Mouse (Mus musculus) macrophage (primary cell): ENCODE measurements around the gene Med9. TPM values are rescaled to one million over a fixed set of nuclear protein-coding genes. Genes with fewer than 3 reads are reported as not detected.

Experiments
- H3K27ac ChIP-seq: fragments of 350-480 bp; formaldehyde crosslinking; 2 replicates; pipeline ENCODE4 v1.9.0; 2021
- H3K36me3 ChIP-seq: fragments of 350-480 bp; formaldehyde crosslinking; 2 replicates; pipeline ENCODE4 v1.9.0; 2021; ENCODE audit errors: inconsistent target
- H3K4me3 ChIP-seq: fragments of 350-480 bp; formaldehyde crosslinking; 2 replicates; pipeline ENCODE4 v1.9.0; 2021; ENCODE audit errors: inconsistent target
- H3K79me2 ChIP-seq: fragments of 350-480 bp; formaldehyde crosslinking; 2 replicates; pipeline ENCODE4 v1.9.0; 2021; ENCODE audit errors: inconsistent target
- WGBS: methylation state at CpG from one replicate; pipeline ENCODE4 v1.1.7; 2026; ENCODE audit warnings: inconsistent platforms; ENCODE audit not compliant: missing documents; 5-methylcytosine and 5-hydroxymethylcytosine counted together
- polyA plus RNA-seq: library from polyadenylated mRNA; stranded (reverse); fragments of 250-400 nt; gene quantifications from 3 replicates; pipeline ENCODE4 v1.2.4, GENCODE M21; 2018; ENCODE audit warnings: inconsistent platforms

Med9 gene
- polyA plus RNA-seq, 1 experiment from 2014 or later: 9.6 TPM

DNA sequence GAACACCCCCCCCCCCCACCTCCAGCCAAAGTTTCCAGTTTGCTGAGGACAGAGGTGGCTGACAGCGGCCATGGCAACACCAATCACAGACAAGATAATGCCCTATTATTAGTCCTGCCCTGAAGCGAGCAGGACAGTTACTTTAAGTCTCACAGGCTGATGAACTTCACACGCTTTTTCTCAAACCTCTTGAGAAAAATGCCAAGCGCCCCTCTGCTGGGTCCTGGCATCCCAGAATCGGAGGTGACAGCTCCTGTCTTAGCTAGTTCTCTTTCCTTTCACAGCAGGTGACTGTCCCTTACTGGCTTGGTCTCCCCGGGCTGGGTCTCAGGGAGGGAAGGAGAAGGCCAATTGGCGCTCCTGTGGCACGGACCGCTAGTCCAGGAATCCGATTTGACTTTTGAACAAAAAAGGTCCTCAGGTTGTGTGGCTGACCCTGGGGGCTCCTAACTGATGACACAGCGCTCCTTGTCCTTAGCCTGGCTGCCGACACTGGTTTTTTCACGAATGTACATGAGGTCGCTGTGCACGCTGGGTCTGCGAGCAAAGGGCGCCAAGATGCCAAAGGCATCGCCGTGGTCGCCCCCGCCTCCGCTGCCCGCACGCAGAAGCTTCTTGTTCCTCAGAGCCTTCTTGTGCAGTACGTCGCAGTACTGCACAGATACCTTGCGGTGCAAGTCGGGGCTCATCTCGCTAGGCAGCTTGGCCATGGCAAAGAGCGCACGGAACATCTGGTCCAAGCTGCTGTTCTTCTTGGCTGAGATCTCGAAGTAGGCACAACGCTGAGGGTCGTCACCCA is 15.6 kb downstream of the Med9 start:
- H3K4me3 ChIP-seq: no peak overlapping the region
- H3K27ac ChIP-seq: no peak overlapping the region
- peaks cover 18% of the 10 kb centered on the region; the same call in 1 of the 2 replicates for H3K36me3 ChIP-seq
- no peaks in the 10 kb centered on the region; the same call in 1 of the 2 replicates for H3K79me2 ChIP-seq
- WGBS: 27% methylated on average over 34 of the region's 34 CpGs

DNA sequence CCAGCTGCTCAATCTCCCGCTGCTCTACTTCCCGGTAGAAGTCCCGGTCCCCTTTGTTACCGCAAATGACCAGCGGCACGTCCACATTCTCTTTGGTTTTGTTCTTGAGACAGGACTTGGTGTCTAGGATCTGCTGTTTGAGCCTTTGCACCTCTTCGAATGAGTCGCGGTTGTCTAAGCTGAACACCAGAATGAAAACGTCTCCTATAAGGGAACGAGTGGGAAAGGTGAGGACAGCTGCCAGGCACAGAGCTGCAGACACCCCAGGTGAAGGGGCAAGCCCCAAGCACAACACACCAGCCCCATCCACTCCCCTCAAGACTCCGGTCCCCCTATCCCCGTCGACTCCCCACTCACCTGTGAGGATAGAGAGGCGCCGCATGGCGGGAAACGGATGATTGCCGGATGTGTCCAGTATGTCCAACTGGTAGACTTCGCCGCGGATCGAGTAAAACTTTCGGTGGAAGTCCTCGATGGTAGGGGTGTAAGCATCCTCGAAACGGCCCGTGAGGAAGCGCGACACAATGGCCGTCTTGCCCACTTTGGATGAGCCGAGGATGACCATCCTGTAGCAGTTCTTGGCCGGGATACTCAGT is 16.3 kb downstream of the Med9 start:
- 2% methylated on average over 33 of the region's 33 CpGs for WGBS
- H3K79me2 ChIP-seq: no peaks in the 10 kb centered on the region
- H3K27ac ChIP-seq: no peak overlapping the region
- peak overlapping the region; percentile 30 for H3K4me3 ChIP-seq
- H3K36me3 ChIP-seq: peaks cover 18% of the 10 kb centered on the region; the same call in 1 of the 2 replicates

DNA sequence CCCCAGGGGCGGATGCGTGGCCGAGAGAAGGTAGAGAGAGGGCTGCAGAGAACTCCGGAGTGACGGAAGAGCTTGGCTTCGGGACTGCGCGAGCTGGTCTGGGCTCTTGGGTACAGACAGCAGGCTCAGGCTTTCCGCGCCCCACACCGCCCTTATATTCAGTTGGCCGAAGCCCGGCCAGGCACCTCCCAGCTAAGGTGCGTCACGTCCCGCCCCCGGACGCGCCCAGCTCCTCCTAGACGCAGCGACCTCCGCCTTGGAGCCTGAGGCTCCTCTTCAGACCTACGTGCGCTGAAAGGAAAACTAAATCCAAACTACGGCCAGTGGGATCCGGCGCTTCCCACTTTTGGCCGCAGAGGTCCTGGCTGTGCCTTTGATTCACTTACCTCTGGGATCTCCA is 16.8 kb downstream of the Med9 start, which contains the start of gene Rasd1:
Gene Rasd1 (minus strand): TSS at position 127 of the 400 bp plus-strand sequence.
- H3K27ac ChIP-seq: no peak within 1 kb of the TSS
- H3K36me3 ChIP-seq: peaks cover 18% of the 10 kb centered on the region; the same call in 1 of the 2 replicates
- H3K79me2 ChIP-seq: no peaks in the 10 kb centered on the region
- peak within 1 kb of the TSS; percentile 30 for H3K4me3 ChIP-seq
- WGBS: 1% methylated on average over 28 of the region's 28 CpGs

DNA sequence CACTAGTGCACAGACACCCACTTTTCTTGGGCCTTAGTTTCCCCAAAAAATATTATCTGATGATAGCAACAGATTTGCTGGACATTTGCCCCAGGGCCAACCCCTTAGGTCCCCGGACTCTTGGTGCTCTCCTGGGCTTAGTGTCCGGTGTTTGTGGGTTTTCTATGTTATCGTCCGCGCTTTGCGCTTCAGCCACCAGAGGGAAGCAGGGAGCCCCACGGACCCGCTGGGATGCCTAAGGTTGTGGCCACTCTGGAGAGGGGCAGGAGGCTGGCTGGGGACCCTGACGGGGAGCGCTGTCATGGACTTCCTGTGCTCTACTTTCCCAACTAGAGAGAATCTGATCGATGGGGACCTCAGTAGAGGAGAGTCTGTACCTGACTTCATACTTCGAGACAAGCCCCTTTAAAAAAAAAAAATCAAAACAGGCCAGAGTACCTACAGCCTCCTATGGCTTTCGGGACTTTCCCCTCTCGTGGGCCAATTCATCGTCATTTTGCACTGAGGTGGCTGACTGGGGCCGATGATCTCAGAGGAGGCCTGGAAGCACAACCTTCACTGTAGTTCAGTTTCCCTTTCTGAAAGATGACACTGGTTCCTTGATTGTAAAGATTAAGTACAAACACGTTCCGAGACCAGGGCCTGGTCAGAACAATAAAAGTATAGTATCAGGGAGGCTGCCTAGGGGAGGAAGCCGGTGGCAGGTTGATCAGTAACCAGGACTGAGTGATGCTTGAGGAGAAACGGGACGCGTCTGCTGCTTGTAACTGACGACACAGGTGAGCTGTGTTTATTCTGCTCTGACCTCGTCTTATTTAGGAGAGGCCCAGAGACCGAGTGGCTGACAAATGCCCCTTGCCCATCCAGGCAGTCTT is 17.5 kb downstream of the Med9 start:
- Histone ChIP-seq H3K36me3 (peaks cover 16% of the 10 kb centered on the region; the same call in 1 of the 2 replicates), H3K4me3 (peak overlapping the region; percentile 30), H3K79me2 (no peaks in the 10 kb centered on the region), H3K27ac (no peak overlapping the region)
- 29% methylated on average over 25 of the region's 25 CpGs for WGBS

DNA sequence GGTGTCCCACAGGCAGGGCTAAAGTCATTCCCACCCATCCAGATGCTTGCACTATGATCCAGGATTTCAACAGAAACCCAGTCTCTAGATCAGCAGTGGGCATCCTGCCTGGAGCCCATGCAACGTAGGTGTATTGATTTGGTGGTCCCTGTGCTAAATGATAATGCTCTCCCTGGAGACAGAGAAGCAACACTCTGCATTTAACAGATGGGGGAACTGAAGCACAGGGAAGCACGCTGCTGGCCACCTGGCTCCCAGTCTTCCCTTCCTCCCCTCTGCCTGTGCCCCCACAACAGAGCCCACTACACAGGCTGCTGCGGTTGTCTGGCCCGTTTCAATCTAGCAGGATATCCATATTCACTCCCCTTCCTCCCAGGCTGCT is 18.1 kb downstream of the Med9 start:
- WGBS: 45% methylated on average over 4 of the region's 4 CpGs
- Histone ChIP-seq H3K79me2 (no peaks in the 10 kb centered on the region), H3K36me3 (peaks cover 10% of the 10 kb centered on the region; the same call in 1 of the 2 replicates), H3K4me3 (no peak overlapping the region), H3K27ac (no peak overlapping the region)

DNA sequence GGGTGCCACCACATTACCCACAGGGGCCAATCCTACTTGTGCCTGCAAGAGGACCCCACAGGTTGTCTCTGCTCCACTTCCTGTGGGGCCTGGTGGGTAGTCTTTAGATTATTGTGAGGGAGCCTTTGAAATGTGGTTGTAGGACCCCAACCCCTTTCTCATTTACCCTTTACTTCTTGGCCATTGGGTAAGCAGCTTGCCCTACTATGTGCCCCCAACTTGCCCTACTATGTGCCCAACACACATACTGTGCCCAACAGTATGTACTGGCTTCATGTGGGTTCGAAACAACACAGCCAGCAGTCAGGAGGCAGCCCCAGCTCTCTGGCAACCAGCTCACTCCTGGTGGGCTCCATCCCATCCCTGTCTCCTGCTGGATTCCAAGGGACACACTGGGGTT is 19.8 kb downstream of the Med9 start:
- Histone ChIP-seq H3K4me3 (no peak overlapping the region), H3K27ac (no peak overlapping the region), H3K36me3 (no peaks in the 10 kb centered on the region), H3K79me2 (no peaks in the 10 kb centered on the region)
- 100% methylated on average over 1 of the region's 1 CpGs for WGBS

DNA sequence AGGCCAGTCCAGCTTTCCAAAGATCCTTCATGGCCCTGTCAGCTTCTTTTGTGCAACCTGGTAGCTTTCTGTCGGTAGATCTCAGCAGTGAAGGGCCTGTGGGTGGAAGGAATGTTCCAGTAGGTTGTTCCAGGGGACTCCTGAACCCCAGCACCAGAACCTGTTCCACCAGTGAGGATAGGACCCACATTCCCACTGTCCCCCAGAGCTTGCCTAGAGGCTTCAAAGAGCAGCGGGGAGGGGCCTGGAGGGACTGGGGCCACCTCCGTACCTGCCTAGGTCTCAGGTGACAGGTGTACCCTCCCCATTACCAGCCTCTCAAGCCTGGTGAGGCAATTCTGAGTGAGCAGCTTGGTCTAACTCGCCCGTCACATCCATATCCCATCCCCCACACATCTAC is 22.8 kb downstream of the Med9 start:
- WGBS: 93% methylated on average over 5 of the region's 5 CpGs
- Histone ChIP-seq H3K79me2 (no peaks in the 10 kb centered on the region), H3K27ac (no peak overlapping the region), H3K36me3 (no peaks in the 10 kb centered on the region), H3K4me3 (no peak overlapping the region)

DNA sequence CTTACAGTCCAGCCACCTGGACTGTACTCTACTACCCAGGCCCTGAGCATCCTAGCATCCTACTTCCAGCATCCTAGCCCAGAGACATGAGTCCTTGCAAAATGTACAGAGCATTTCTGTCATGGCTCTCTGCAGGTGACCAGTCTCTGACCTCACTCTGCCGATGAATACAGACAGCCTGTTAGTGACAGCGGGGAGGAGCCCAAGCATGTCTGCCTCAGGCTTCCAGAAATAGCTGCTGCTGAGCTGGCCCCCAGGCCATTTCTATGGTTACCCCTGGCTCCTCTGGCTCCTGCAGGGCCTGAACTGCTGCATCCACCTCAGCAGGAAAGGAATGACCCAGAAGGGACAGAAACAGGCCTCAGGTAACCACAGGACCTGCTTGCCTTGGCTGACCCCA is 23.7 kb downstream of the Med9 start:
- H3K4me3 ChIP-seq: no peak overlapping the region
- 100% methylated on average over 2 of the region's 2 CpGs for WGBS
- H3K79me2 ChIP-seq: no peaks in the 10 kb centered on the region
- no peak overlapping the region for H3K27ac ChIP-seq
- H3K36me3 ChIP-seq: no peaks in the 10 kb centered on the region

DNA sequence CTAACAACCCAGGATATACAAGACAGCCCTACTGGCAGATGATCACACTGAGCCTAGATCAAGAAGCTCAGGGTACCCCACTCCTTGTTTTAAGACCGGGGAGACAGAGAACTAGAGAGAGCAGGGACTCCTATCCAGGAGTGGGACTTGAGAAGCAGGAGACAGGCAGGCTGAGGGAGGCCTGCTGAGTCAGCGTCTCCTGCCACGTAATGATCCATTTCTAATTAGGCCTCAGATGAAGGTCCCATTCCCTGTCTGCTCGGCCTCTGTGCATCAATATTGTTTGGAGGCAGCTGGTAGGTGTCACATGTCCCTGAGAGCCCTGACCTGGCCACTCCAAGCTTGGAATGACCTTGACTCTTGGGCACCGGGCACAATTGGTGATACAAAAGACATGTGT is 25.4 kb downstream of the Med9 start:
- Histone ChIP-seq H3K79me2 (no peaks in the 10 kb centered on the region), H3K27ac (no peak overlapping the region), H3K36me3 (no peaks in the 10 kb centered on the region), H3K4me3 (no peak overlapping the region)
- WGBS: 94% methylated on average over 5 of the region's 5 CpGs

DNA sequence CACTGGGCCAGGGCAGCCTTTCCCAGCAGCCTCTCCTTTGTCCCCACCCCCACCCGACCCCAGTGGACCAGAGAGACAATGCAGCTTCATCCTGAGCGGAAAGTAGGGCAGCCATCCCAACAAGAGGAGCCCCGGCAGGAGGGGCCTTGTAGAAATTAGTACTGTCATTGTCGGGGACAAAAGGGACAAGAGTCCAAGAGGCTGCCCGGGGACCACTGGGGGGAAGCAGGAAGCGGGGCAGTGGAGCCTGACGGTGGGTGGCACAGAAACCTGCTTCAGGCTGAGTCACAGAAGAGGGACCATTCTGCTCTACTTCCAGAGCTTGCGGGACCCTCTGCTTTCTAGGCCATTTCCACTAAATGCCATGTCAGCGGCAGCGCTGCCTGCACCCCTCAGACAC is 27.2 kb downstream of the Med9 start:
- H3K79me2 ChIP-seq: no peaks in the 10 kb centered on the region
- WGBS: 92% methylated on average over 9 of the region's 10 CpGs
- no peak overlapping the region for H3K4me3 ChIP-seq
- no peak overlapping the region for H3K27ac ChIP-seq
- no peaks in the 10 kb centered on the region for H3K36me3 ChIP-seq

DNA sequence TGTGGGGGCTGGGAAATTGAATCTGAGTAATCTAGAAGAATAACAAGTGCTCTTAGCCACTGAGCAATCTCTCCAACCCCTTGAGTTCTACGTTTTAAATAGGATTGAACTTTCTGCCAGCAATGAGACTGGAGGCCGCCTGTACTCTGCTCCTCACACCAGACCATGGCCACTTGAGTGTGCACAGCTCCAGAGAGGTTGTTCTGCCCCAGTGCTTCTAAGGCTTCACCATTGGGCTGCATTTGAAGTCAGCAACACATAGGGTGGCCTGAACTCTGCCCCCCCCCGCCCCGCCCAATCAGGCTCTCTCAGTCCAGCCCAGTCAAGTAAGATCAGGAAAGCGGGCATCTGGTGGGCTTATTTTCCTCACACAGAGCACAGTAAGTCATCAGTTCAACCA is 29.8 kb downstream of the Med9 start:
- 85% methylated on average over 3 of the region's 5 CpGs for WGBS
- no peaks in the 10 kb centered on the region for H3K36me3 ChIP-seq

DNA sequence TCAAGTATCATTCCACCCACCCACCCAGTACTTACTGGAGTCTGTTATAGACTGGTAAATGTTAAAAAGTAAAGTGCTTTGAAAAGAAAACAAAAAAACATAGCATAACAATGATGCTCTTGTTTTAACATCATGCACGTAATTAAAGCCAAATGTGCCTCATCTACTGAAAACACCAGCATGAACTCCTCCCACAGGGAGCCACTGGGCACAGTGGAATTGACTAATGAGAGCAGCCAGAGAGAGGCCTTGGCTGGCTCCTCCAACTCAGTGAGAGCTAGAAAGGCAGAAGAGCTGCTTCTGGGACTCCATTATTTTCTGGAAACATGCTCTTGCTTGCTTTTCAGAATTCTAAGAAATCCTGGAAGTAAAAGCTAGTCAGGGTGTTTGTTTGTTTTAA is 41.4 kb downstream of the Med9 start:
- 100% methylated on average over 1 of the region's 1 CpGs for WGBS
- H3K36me3 ChIP-seq: no peaks in the 10 kb centered on the region
- no peaks in the 10 kb centered on the region for H3K79me2 ChIP-seq
- no peak overlapping the region for H3K4me3 ChIP-seq
- no peak overlapping the region for H3K27ac ChIP-seq

More for the DNA sequence above, 29.8 kb downstream of the Med9 start:
- Histone ChIP-seq H3K27ac (no peak overlapping the region), H3K4me3 (no peak overlapping the region), H3K79me2 (no peaks in the 10 kb centered on the region)

DNA sequence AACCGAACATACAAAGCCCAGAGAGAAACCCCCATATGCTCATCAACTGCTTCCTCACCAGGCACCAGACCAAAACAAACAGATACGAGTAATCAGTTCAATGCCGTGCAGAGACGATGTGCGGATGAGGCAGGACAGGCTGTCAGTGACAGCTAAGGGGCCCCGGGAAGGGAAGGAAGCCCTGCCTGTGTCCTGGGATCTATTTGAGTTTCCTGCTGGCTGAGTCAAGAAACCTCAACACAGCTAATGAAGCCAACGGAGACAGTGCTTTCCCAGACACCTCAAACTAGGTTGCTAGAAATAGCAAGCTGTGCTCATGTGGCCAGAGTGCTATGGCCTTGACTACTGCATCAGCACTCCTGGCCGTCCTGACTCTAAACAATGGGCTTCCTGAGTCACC is 43.4 kb downstream of the Med9 start:
- Histone ChIP-seq H3K4me3 (no peak overlapping the region), H3K27ac (no peak overlapping the region), H3K36me3 (no peaks in the 10 kb centered on the region), H3K79me2 (no peaks in the 10 kb centered on the region)
- 81% methylated on average over 8 of the region's 8 CpGs for WGBS

DNA sequence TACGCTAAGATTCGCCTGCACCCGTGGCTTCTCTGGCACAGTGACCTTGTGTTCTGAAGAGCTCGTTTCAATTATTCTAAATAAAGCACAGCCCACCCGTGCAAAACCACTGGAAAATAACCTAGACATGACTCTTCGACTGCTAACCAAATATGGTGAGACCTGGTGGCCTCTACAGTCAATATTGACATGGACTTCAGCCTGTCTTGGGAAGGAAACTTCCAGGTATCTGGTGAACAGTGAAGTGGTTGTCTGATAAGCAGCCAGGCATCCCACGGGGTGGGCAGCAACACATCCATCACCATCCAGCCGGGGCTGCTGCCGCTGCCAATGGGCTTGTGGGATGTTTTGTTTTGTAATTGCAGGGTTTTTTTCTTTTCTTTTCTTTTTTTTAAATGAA is 46.3 kb downstream of the Med9 start:
- no peak overlapping the region for H3K4me3 ChIP-seq
- no peak overlapping the region for H3K27ac ChIP-seq
- WGBS: 82% methylated on average over 9 of the region's 9 CpGs
- H3K79me2 ChIP-seq: no peaks in the 10 kb centered on the region
- no peaks in the 10 kb centered on the region for H3K36me3 ChIP-seq
